Comparison of ENCODE assay signal across 27 mouse cellular contexts in genomic region chr11:95015484-95015883, GRCm38 (mm10). TPM values are rescaled to one million over a fixed set of nuclear protein-coding genes. Genes with fewer than 3 reads are reported as not detected.
DNase-seq lines count a peak whose midpoint lies in the region; ATAC-seq and TF ChIP-seq lines count a peak whose summit lies in the region.
"Had no signal": no experiment of that assay in that cellular context is flagged by ENCODE, and none has a peak within 500 bp of the region (broad histone marks: within the 10 kb centered on the region; RNA-seq: fewer than 3 reads in every experiment).

No protein-coding gene starts in this region.

- H3K27ac ChIP-seq in heart, embryonic 12.5 days (ENCODE audit: poor library complexity, severe bottlenecking) = no peak overlapping the region
- H3K27ac ChIP-seq in liver, embryonic 11.5 days (ENCODE audit: low read depth, low read length) = no peak overlapping the region; the same call in 1 of the 2 replicates
- H3K27ac ChIP-seq in liver, embryonic 14.5 days = no peak overlapping the region
- H3K27ac ChIP-seq: embryonic facial prominence, embryonic 12.5 days; forebrain, embryonic 10.5 days; heart, adult 2 months had no signal

- H3K4me3 ChIP-seq in heart, embryonic 12.5 days = no peak overlapping the region
- no peak overlapping the region for H3K4me3 ChIP-seq in liver, embryonic 11.5 days (ENCODE audit: low read depth, low read length)
- peak overlapping the region; percentile 32; the same call in 1 of the 2 replicates for H3K4me3 ChIP-seq in G1E (ENCODE audit: low read depth, low read length)
- no peak overlapping the region for H3K4me3 ChIP-seq in liver, embryonic 14.5 days (ENCODE audit: insufficient read depth in 1 of 2, low read depth in 2 of 2, low read length in 2 of 2)
- H3K4me3 ChIP-seq: embryonic facial prominence, embryonic 12.5 days; forebrain, embryonic 10.5 days; heart, adult 2 months had no signal

- peaks cover 28% of the 10 kb centered on the region for H3K36me3 ChIP-seq in heart, embryonic 12.5 days
- peaks cover 28% of the 10 kb centered on the region for H3K36me3 ChIP-seq in liver, embryonic 11.5 days (ENCODE audit: control insufficient read depth, insufficient read depth, low read length)
- H3K36me3 ChIP-seq in G1E (replicated peaks) = peaks cover 79% of the 10 kb centered on the region
- peaks cover 61% of the 10 kb centered on the region for H3K36me3 ChIP-seq in liver, embryonic 14.5 days (replicated peaks; ENCODE audit: control insufficient read depth, insufficient read depth, low read depth)

- intact Hi-C loops in heart, postnatal 25 days (cut with DNase I) = no loop called here

- H3K9ac ChIP-seq in heart, embryonic 12.5 days = peak overlapping the region; percentile 37
- H3K9ac ChIP-seq in liver, embryonic 11.5 days (ENCODE audit: low read depth, low read length) = peak overlapping the region; percentile 32; the same call in 1 of the 2 replicates
- H3K9ac ChIP-seq in liver, embryonic 14.5 days (replicated peaks) = peak overlapping the region; percentile 14; the same call in 1 of the 2 replicates
- H3K9ac ChIP-seq: embryonic facial prominence, embryonic 12.5 days had no signal

- H3K9me3 ChIP-seq in heart, embryonic 12.5 days (replicated peaks) = no peaks in the 10 kb centered on the region
- H3K9me3 ChIP-seq in liver, embryonic 11.5 days (ENCODE audit: control insufficient read depth, low read length) = no peaks in the 10 kb centered on the region
- no peaks in the 10 kb centered on the region for H3K9me3 ChIP-seq in G1E (replicated peaks)
- no peaks in the 10 kb centered on the region for H3K9me3 ChIP-seq in liver, embryonic 14.5 days (ENCODE audit: control insufficient read depth, low read length)
- H3K9me3 ChIP-seq: embryonic facial prominence, embryonic 12.5 days; forebrain, embryonic 10.5 days had no signal

- 64% methylated on average over 3 of the region's 3 CpGs for WGBS in heart, embryonic 12.5 days
- 76% methylated on average over 3 of the region's 3 CpGs for WGBS in liver, embryonic 11.5 days
- 64% methylated on average over 3 of the region's 3 CpGs for WGBS in liver, embryonic 14.5 days (ENCODE audit: insufficient replicate concordance)

- H3K4me1 ChIP-seq in heart, embryonic 12.5 days (replicated peaks) = peaks cover 47% of the 10 kb centered on the region
- peaks cover 40% of the 10 kb centered on the region for H3K4me1 ChIP-seq in liver, embryonic 11.5 days (replicated peaks; ENCODE audit: control insufficient read depth, insufficient read depth, low read length)
- H3K4me1 ChIP-seq in G1E (ENCODE audit: insufficient read depth, low read depth, low read length) = peaks cover 94% of the 10 kb centered on the region
- H3K4me1 ChIP-seq in liver, embryonic 14.5 days (replicated peaks; ENCODE audit: control insufficient read depth in 2 of 2, insufficient read depth in 2 of 2, low read length in 1 of 2) = peaks cover 29 to 46% of the 10 kb centered on the region in 2 experiments

- TF ChIP-seq CTCF in G1E (IDR thresholded peaks at IDR 0.05; ENCODE audit: low read depth, low read length) = no peak
- TF ChIP-seq CTCF in liver, embryonic 14.5 days (IDR thresholded peaks at IDR 0.05; ENCODE audit: low read depth) = no peak

- H3K27me3 ChIP-seq in heart, embryonic 12.5 days (replicated peaks) = peaks cover 22% of the 10 kb centered on the region
- peaks cover 12% of the 10 kb centered on the region for H3K27me3 ChIP-seq in liver, embryonic 11.5 days (replicated peaks; ENCODE audit: control insufficient read depth, insufficient read depth, low read length)
- no peaks in the 10 kb centered on the region for H3K27me3 ChIP-seq in G1E (ENCODE audit: insufficient read depth, low read length)
- peaks cover under 1% of the 10 kb centered on the region; the same call in 1 of the 2 replicates for H3K27me3 ChIP-seq in liver, embryonic 14.5 days (ENCODE audit: control insufficient read depth, insufficient read depth, low read length)
- H3K27me3 ChIP-seq: embryonic facial prominence, embryonic 12.5 days; Patski had no signal

- no peak for TF ChIP-seq EP300 in liver, embryonic 14.5 days (IDR thresholded peaks at IDR 0.05; ENCODE audit: low read depth)

- ATAC-seq in heart, embryonic 12.5 days (ENCODE audit: insufficient number of reproducible peaks, low FRiP score) = 0 out of 2 replicates have a peak, but pooled peaks have one; percentile 10
- ATAC-seq in liver, embryonic 11.5 days (replicated peaks; ENCODE audit: low FRiP score) = no peak
- no peak for ATAC-seq in G1E (ENCODE audit: extremely low read depth, insufficient number of reproducible peaks, low FRiP score, poor library complexity, severe bottlenecking)
- no peak for ATAC-seq in liver, embryonic 14.5 days (ENCODE audit: insufficient read depth)
- ATAC-seq: Patski had no signal

- DNase-seq in heart, postnatal 25 days (ENCODE audit: low spot score) = no peak
- DNase-seq in liver, embryonic 11.5 days (ENCODE audit: low spot score) = no peak
- DNase-seq in liver (no peak), G1E (ENCODE audit: low spot score) (no peak)
- DNase-seq in liver, embryonic 14.5 days (ENCODE audit: low read depth in 3 of 3, low spot score in 3 of 3) = no peak
- no peak for DNase-seq in lung, adult 18-20 months
- DNase-seq: adrenal gland, postnatal 36 days; cerebellum, adult 2 months; gastrocnemius, postnatal 10 days; kidney, adult 2 months; kidney, postnatal 14 days; right cerebral cortex, postnatal 14 days had no signal

- H3K4me2 ChIP-seq in heart, embryonic 12.5 days = peak overlapping the region; percentile 4; the same call in 1 of the 2 replicates
- peak overlapping the region; percentile 39 for H3K4me2 ChIP-seq in liver, embryonic 11.5 days
- H3K4me2 ChIP-seq in liver, embryonic 14.5 days (ENCODE audit: low read depth) = peak overlapping the region; percentile 23; the same call in 1 of the 2 replicates
- H3K4me2 ChIP-seq: embryonic facial prominence, embryonic 12.5 days had no signal

RNA-seq across cellular contexts. Expression of gene Samd14, which starts 5.8 kb away (rescaled TPM):
- polyA plus RNA-seq in heart, embryonic 12.5 days (2016; fragmentation: Nextera tagmentation; extraction: Ambion mirVana) = 14.8 and 16.5 TPM in 2 replicates
- 1 to 10 TPM; 1.2 to 1.5 TPM for total RNA-seq in heart, postnatal 25 days (2021)
- polyA plus RNA-seq in liver, embryonic 11.5 days (2014; fragmentation: Nextera tagmentation; extraction: Ambion mirVana) = 55.8 and 57.8 TPM in 2 replicates
- total RNA-seq in G1E (2014; fragmentation: Nextera tagmentation) (71.8 and 84.9 TPM in 2 replicates), G1E (2017) (26.1 and 30.0 TPM in 2 replicates)
- polyA plus RNA-seq in G1E (2012) = 356 and 518 TPM in 2 replicates
- 33.1 and 41.9 TPM in 2 replicates for polyA plus RNA-seq in liver, embryonic 14.5 days (2012; rRNA removed)
- 24.7 and 34.2 TPM in 2 replicates for polyA plus RNA-seq in liver, embryonic 14.5 days (2014; fragmentation: Nextera tagmentation; extraction: Ambion mirVana)

RNA-seq across cellular contexts. Expression of gene Ppp1r9b, which starts 24.6 kb away (rescaled TPM):
- 10.4 and 12.2 TPM in 2 replicates for polyA plus RNA-seq in heart, embryonic 12.5 days (2016; fragmentation: Nextera tagmentation; extraction: Ambion mirVana)
- total RNA-seq in heart, postnatal 25 days (2021) = 10 to 100 TPM; 45.5 to 52.6 TPM
- 21.9 and 27.9 TPM in 2 replicates for polyA plus RNA-seq in liver, embryonic 11.5 days (2014; fragmentation: Nextera tagmentation; extraction: Ambion mirVana)
- total RNA-seq in G1E (2014; fragmentation: Nextera tagmentation) = 87.8 and 117 TPM in 2 replicates
- total RNA-seq in G1E (2017) = 68.2 and 83.2 TPM in 2 replicates
- 207 and 233 TPM in 2 replicates for polyA plus RNA-seq in G1E (2012)
- 14.1 and 14.9 TPM in 2 replicates for polyA plus RNA-seq in liver, embryonic 14.5 days (2012; rRNA removed)
- 8.8 and 10.4 TPM in 2 replicates for polyA plus RNA-seq in liver, embryonic 14.5 days (2014; fragmentation: Nextera tagmentation; extraction: Ambion mirVana)

RNA-seq across cellular contexts. Expression of gene Pdk2, which starts 25.7 kb away (rescaled TPM):
- 65.1 and 68.3 TPM in 2 replicates for polyA plus RNA-seq in heart, embryonic 12.5 days (2016; fragmentation: Nextera tagmentation; extraction: Ambion mirVana)
- 100 to 1,000 TPM; 377 to 397 TPM for total RNA-seq in heart, postnatal 25 days (2021)
- polyA plus RNA-seq in liver, embryonic 11.5 days (2014; fragmentation: Nextera tagmentation; extraction: Ambion mirVana) = 14.9 and 15.2 TPM in 2 replicates
- total RNA-seq in G1E (2014; fragmentation: Nextera tagmentation) (40.3 and 46.1 TPM in 2 replicates), G1E (2017) (3.7 and 3.9 TPM in 2 replicates)
- polyA plus RNA-seq in G1E (2012) = 33.7 and 37.8 TPM in 2 replicates
- polyA plus RNA-seq in liver, embryonic 14.5 days (2012; rRNA removed) = 3.5 and 3.6 TPM in 2 replicates
- polyA plus RNA-seq in liver, embryonic 14.5 days (2014; fragmentation: Nextera tagmentation; extraction: Ambion mirVana) = 7.0 and 9.1 TPM in 2 replicates

RNA-seq across cellular contexts. Expression of gene Sgca, which starts 39.4 kb away (rescaled TPM):
- 20.6 and 26.6 TPM in 2 replicates for polyA plus RNA-seq in heart, embryonic 12.5 days (2016; fragmentation: Nextera tagmentation; extraction: Ambion mirVana)
- 100 to 1,000 TPM; 142 to 163 TPM for total RNA-seq in heart, postnatal 25 days (2021)
- polyA plus RNA-seq in liver, embryonic 11.5 days (2014; fragmentation: Nextera tagmentation; extraction: Ambion mirVana) = 0.22 and 0.30 TPM in 2 replicates
- total RNA-seq in G1E (2014; fragmentation: Nextera tagmentation) (not detected in 2 replicates), G1E (2017) (0.06 and 0.87 TPM in 2 replicates)
- not detected in 2 replicates for polyA plus RNA-seq in G1E (2012)
- 0.04 TPM in 1 of 2 replicates, not detected in the other for polyA plus RNA-seq in liver, embryonic 14.5 days (2012; rRNA removed)
- polyA plus RNA-seq in liver, embryonic 14.5 days (2014; fragmentation: Nextera tagmentation; extraction: Ambion mirVana) = not detected in 2 replicates
- total RNA-seq: adrenal gland, postnatal 36 days; common myeloid progenitor, adult 5-6 weeks; left cerebral cortex, adult 18-20 months; megakaryocyte progenitor cell, adult 5-6 weeks had no signal
- polyA plus RNA-seq: forebrain, embryonic 10.5 days had no signal

RNA-seq across cellular contexts. Expression of gene Hils1, which starts 48.1 kb away (rescaled TPM):
- polyA plus RNA-seq in heart, embryonic 12.5 days (2016; fragmentation: Nextera tagmentation; extraction: Ambion mirVana) = 0.30 TPM in 1 of 2 replicates, not detected in the other
- not detected for total RNA-seq in heart, postnatal 25 days (2021)
- not detected in 2 replicates for polyA plus RNA-seq in liver, embryonic 11.5 days (2014; fragmentation: Nextera tagmentation; extraction: Ambion mirVana)
- not detected in 2 replicates for total RNA-seq in G1E (2014; fragmentation: Nextera tagmentation)
- total RNA-seq in G1E (2017) = not detected in 2 replicates
- not detected in 2 replicates for polyA plus RNA-seq in G1E (2012)
- not detected in 2 replicates for polyA plus RNA-seq in liver, embryonic 14.5 days (2012; rRNA removed)
- not detected in 2 replicates for polyA plus RNA-seq in liver, embryonic 14.5 days (2014; fragmentation: Nextera tagmentation; extraction: Ambion mirVana)
- total RNA-seq: adrenal gland, postnatal 36 days; common myeloid progenitor, adult 5-6 weeks; gastrocnemius, postnatal 10 days; heart, adult 2 months; layer of hippocampus, adult 8-10 months; left cerebral cortex, adult 18-20 months; megakaryocyte progenitor cell, adult 5-6 weeks had no signal
- polyA plus RNA-seq: C2C12; cerebellum, adult 2 months; embryonic facial prominence, embryonic 12.5 days; forebrain, embryonic 10.5 days; frontal cortex, adult 2 months; kidney, adult 2 months; limb, embryonic 11.5 days; lung, embryonic 16.5 days; Patski; spleen, adult 2 months; stomach, embryonic 16.5 days had no signal
